11 mouse cellular contexts compared by ENCODE assay signal in genomic region chr7:125846866-125847527, GRCm38 (mm10).
DNase-seq lines count a peak whose midpoint lies in the region; ATAC-seq lines count a peak whose summit lies in the region.
"Had no signal": no experiment of that assay in that cellular context is flagged by ENCODE, and none has a peak within 500 bp of the region (broad histone marks: within the 10 kb centered on the region; RNA-seq: fewer than 3 reads in every experiment).

No protein-coding gene starts in this region.

- intact Hi-C loops in heart, postnatal 25 days (cut with DNase I), result no loop called here
- intact Hi-C loops in left cerebral cortex, postnatal 36 days (cut with DNase I), result no loop called here

- no peak overlapping the region for H3K4me2 ChIP-seq in forebrain, embryonic 16.5 days (ENCODE audit: low read length)
- H3K4me2 ChIP-seq: limb, embryonic 12.5 days; midbrain, embryonic 11.5 days; stomach, embryonic 15.5 days had no signal

- H3K9ac ChIP-seq in forebrain, embryonic 16.5 days (replicated peaks; ENCODE audit: low read depth, low read length), result no peak overlapping the region
- H3K9ac ChIP-seq: limb, embryonic 12.5 days; stomach, embryonic 15.5 days had no signal

- DNase-seq in adrenal gland, postnatal 14 days, result peak; percentile 14
- no peak for DNase-seq in adrenal gland, postnatal 36 days
- DNase-seq in heart, adult 8-10 months (ENCODE audit: low spot score), result peak; percentile 24
- no peak for DNase-seq in heart, postnatal 25 days (ENCODE audit: low spot score)
- DNase-seq in left cerebral cortex, postnatal 36 days (ENCODE audit: low spot score in 2 of 2), result peak; percentile 17 to 29
- DNase-seq in layer of hippocampus, adult 18-20 months (ENCODE audit: low spot score in 2 of 2), result no peak
- no peak for DNase-seq in kidney, postnatal 36 days

- WGBS in forebrain, embryonic 16.5 days, result 55% methylated on average over 8 of the region's 8 CpGs

- H3K4me3 ChIP-seq in forebrain, embryonic 16.5 days (replicated peaks; ENCODE audit: low read length), result no peak overlapping the region
- H3K4me3 ChIP-seq: limb, embryonic 12.5 days; stomach, embryonic 15.5 days had no signal

- no peaks in the 10 kb centered on the region for H3K9me3 ChIP-seq in forebrain, embryonic 16.5 days (ENCODE audit: control insufficient read depth, low read length)
- H3K9me3 ChIP-seq: limb, embryonic 12.5 days; stomach, embryonic 15.5 days had no signal

- ATAC-seq in forebrain, embryonic 16.5 days, result peak; percentile 91

- H3K4me1 ChIP-seq in forebrain, embryonic 16.5 days (replicated peaks; ENCODE audit: control insufficient read depth, insufficient read depth, low read length), result peaks cover 15% of the 10 kb centered on the region
- H3K4me1 ChIP-seq: limb, embryonic 12.5 days; stomach, embryonic 15.5 days had no signal

- 0 out of 2 replicates have a peak, but pooled peaks cover 3% of the 10 kb centered on the region for H3K36me3 ChIP-seq in forebrain, embryonic 16.5 days (ENCODE audit: control insufficient read depth, insufficient read depth)
- H3K36me3 ChIP-seq: stomach, embryonic 15.5 days had no signal

- H3K27me3 ChIP-seq in forebrain, embryonic 16.5 days (replicated peaks; ENCODE audit: control insufficient read depth, insufficient read depth, low read length), result no peaks in the 10 kb centered on the region
- H3K27me3 ChIP-seq: limb, embryonic 12.5 days; stomach, embryonic 15.5 days had no signal

- peak overlapping the region; percentile 68 for H3K27ac ChIP-seq in forebrain, embryonic 16.5 days (ENCODE audit: low read length)
- H3K27ac ChIP-seq: limb, embryonic 12.5 days; stomach, embryonic 15.5 days had no signal

Comparison
In these comparisons a context has a peak if more than half of its experiments do, and no peak if none do; other contexts are left out.
1. DNase-seq: peak in adrenal gland, postnatal 14 days (single experiment), heart, adult 8-10 months (single experiment) and left cerebral cortex, postnatal 36 days (2 of 2); none in adrenal gland, postnatal 36 days (0 of 2), heart, postnatal 25 days (single experiment), layer of hippocampus, adult 18-20 months (0 of 2) and kidney, postnatal 36 days (0 of 2).